Comparison of ENCODE assay signal across 23 mouse cellular contexts in the genomic region with DNA sequence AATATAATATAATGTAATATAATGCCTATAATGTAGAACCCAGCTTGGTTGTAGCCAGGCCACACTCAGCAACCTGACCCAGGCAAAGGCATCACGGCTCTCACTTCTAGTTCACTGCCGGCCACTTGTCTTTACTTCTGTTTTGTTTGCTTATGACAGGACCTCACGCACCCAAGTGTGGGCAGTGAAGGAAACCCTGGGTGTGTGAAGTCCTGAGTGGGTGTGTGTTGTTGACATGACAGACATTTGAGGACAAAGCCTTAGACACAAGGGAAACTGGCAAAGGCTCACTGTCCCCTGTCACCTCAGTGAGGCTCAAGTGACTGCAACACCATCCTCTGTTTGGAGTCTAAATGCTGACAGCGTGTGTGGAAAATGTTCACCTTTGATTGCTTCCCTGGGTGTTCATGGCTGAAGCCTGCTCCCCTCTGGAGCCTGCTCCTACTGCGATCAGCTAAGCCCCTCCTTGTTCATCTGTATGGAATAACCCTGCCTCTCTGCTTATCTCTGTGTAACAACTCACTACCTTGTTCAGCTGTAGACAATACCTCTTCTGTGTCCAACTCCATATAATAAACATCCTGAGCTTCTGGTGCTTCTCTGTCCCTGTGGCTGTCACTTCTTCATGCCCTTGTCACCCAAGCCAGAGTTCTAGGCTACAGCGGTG. TPM values are rescaled to one million over a fixed set of nuclear protein-coding genes. Genes with fewer than 3 reads are reported as not detected.
DNase-seq lines count a peak whose midpoint lies in the region; ATAC-seq and TF ChIP-seq lines count a peak whose summit lies in the region.
"Had no signal": no experiment of that assay in that cellular context is flagged by ENCODE, and none has a peak within 500 bp of the region (broad histone marks: within the 10 kb centered on the region; RNA-seq: fewer than 3 reads in every experiment).

No protein-coding gene starts in this region.

- TF ChIP-seq CTCF in lung, postnatal 0 days (IDR thresholded peaks at IDR 0.05), result no peak

- 0 out of 2 replicates have a peak, but pooled peaks have one; percentile 26 for ATAC-seq in embryonic facial prominence, embryonic 15.5 days (ENCODE audit: insufficient number of reproducible peaks, low FRiP score, low TSS enrichment, low read depth)
- no peak for ATAC-seq in heart, embryonic 14.5 days (ENCODE audit: insufficient number of reproducible peaks, insufficient read depth, low FRiP score, low read depth)
- ATAC-seq in lung, postnatal 0 days, result peak; percentile 61
- ATAC-seq: CD4-positive, CD25-positive, alpha-beta regulatory T cell, adult 4 months; forebrain, embryonic 16.5 days; hindbrain, embryonic 16.5 days; inflammation-experienced regulatory T-cells, adult 6 months had no signal

- TF ChIP-seq EP300 in lung, postnatal 0 days (IDR thresholded peaks at IDR 0.05), result no peak

- no peak for DNase-seq in embryonic facial prominence, embryonic 10.5 days (ENCODE audit: low spot score)
- no peak for DNase-seq in heart, postnatal 4 days
- no peak for DNase-seq in lung, postnatal 0 days (ENCODE audit: low spot score)
- no peak for DNase-seq in lung, postnatal 14 days
- DNase-seq in urinary bladder, postnatal 10 days (ENCODE audit: low spot score), result no peak
- DNase-seq: adrenal gland, adult 8-10 months; adrenal gland, postnatal 36 days; B cell, adult 2 months; cerebellum, adult 2 months; cerebellum, postnatal 10 days; embryo, embryonic 11 days; gastrocnemius, postnatal 25 days; heart, postnatal 36 days had no signal

- no peaks in the 10 kb centered on the region for H3K27me3 ChIP-seq in embryonic facial prominence, embryonic 15.5 days
- H3K27me3 ChIP-seq in embryonic facial prominence, embryonic 10.5 days (replicated peaks; ENCODE audit: low read depth, poor library complexity, severe bottlenecking), result no peaks in the 10 kb centered on the region
- H3K27me3 ChIP-seq in heart, embryonic 14.5 days (ENCODE audit: control insufficient read depth, insufficient read depth, low read length), result no peaks in the 10 kb centered on the region
- no peaks in the 10 kb centered on the region for H3K27me3 ChIP-seq in lung, postnatal 0 days (replicated peaks; ENCODE audit: insufficient read depth, low read length)
- H3K27me3 ChIP-seq: embryonic facial prominence, embryonic 12.5 days; forebrain, embryonic 12.5 days; hindbrain, embryonic 12.5 days had no signal

- H3K36me3 ChIP-seq in embryonic facial prominence, embryonic 15.5 days, result peaks cover 11% of the 10 kb centered on the region; the same call in 1 of the 2 replicates
- H3K36me3 ChIP-seq in embryonic facial prominence, embryonic 10.5 days (replicated peaks), result peaks cover 34% of the 10 kb centered on the region
- H3K36me3 ChIP-seq in heart, embryonic 14.5 days (ENCODE audit: control insufficient read depth, insufficient read depth, low read length), result peaks cover 11% of the 10 kb centered on the region; the same call in 1 of the 2 replicates
- H3K36me3 ChIP-seq in lung, postnatal 0 days (ENCODE audit: insufficient read depth, low read length), result no peaks in the 10 kb centered on the region

- no peak overlapping the region for H3K9ac ChIP-seq in embryonic facial prominence, embryonic 15.5 days
- 0 out of 2 replicates have a peak overlapping the region, but pooled peaks have one; percentile 3 for H3K9ac ChIP-seq in heart, embryonic 14.5 days (ENCODE audit: low read length)
- no peak overlapping the region for H3K9ac ChIP-seq in lung, postnatal 0 days (replicated peaks; ENCODE audit: low read depth)
- H3K9ac ChIP-seq: embryonic facial prominence, embryonic 12.5 days; forebrain, embryonic 12.5 days; hindbrain, embryonic 12.5 days had no signal

- no peak overlapping the region for H3K4me2 ChIP-seq in embryonic facial prominence, embryonic 15.5 days (replicated peaks)
- H3K4me2 ChIP-seq in heart, embryonic 14.5 days (ENCODE audit: low read length), result no peak overlapping the region
- H3K4me2 ChIP-seq in lung, postnatal 0 days (replicated peaks; ENCODE audit: low read depth, low read length), result no peak overlapping the region
- H3K4me2 ChIP-seq: embryonic facial prominence, embryonic 12.5 days; forebrain, embryonic 12.5 days; hindbrain, embryonic 12.5 days had no signal

- H3K27ac ChIP-seq in embryonic facial prominence, embryonic 15.5 days (replicated peaks), result no peak overlapping the region
- H3K27ac ChIP-seq in embryonic facial prominence, embryonic 10.5 days (replicated peaks), result no peak overlapping the region
- H3K27ac ChIP-seq in heart, embryonic 14.5 days (replicated peaks in 1 of 2; ENCODE audit: control insufficient read depth in 1 of 2, insufficient read depth in 1 of 2, low read depth in 2 of 2, low read length in 2 of 2), result 0 out of 4 replicates have a peak overlapping the region, but pooled peaks of 1 of the 2 experiments have one; percentile 2
- no peak overlapping the region for H3K27ac ChIP-seq in lung, postnatal 0 days (ENCODE audit: low read length)
- H3K27ac ChIP-seq: embryonic facial prominence, embryonic 12.5 days; forebrain, embryonic 12.5 days; heart, embryonic 10.5 days; hindbrain, embryonic 12.5 days had no signal

- WGBS in embryonic facial prominence, embryonic 15.5 days, result 86% methylated on average over 6 of the region's 6 CpGs
- 95% methylated on average over 6 of the region's 6 CpGs for WGBS in embryonic facial prominence, embryonic 10.5 days
- whole genome bisulfite sequencing in heart, embryonic 14.5 days, result 65% methylated on average over 6 of the region's 6 CpGs
- 57% methylated on average over 6 of the region's 6 CpGs for whole genome bisulfite sequencing in lung, postnatal 0 days

- H3K4me1 ChIP-seq in embryonic facial prominence, embryonic 15.5 days, result no peaks in the 10 kb centered on the region
- H3K4me1 ChIP-seq in embryonic facial prominence, embryonic 10.5 days, result no peaks in the 10 kb centered on the region; the same call in 1 of the 2 replicates
- peaks cover 2 to 4% of the 10 kb centered on the region in 2 experiments; a peak in 2 of 4 replicates for H3K4me1 ChIP-seq in heart, embryonic 14.5 days (ENCODE audit: control insufficient read depth in 2 of 2, insufficient read depth in 2 of 2, low read length in 2 of 2)
- no peaks in the 10 kb centered on the region for H3K4me1 ChIP-seq in lung, postnatal 0 days (ENCODE audit: insufficient read depth, low read depth, low read length)
- H3K4me1 ChIP-seq: embryonic facial prominence, embryonic 12.5 days; forebrain, embryonic 12.5 days had no signal

- no peaks in the 10 kb centered on the region for H3K9me3 ChIP-seq in embryonic facial prominence, embryonic 15.5 days (replicated peaks)
- H3K9me3 ChIP-seq in embryonic facial prominence, embryonic 10.5 days, result peaks cover 7% of the 10 kb centered on the region; the same call in 1 of the 2 replicates
- no peaks in the 10 kb centered on the region for H3K9me3 ChIP-seq in heart, embryonic 14.5 days (ENCODE audit: control insufficient read depth, low read length)
- H3K9me3 ChIP-seq in lung, postnatal 0 days (ENCODE audit: low read length), result no peaks in the 10 kb centered on the region
- H3K9me3 ChIP-seq: embryonic facial prominence, embryonic 12.5 days; forebrain, embryonic 12.5 days; heart, embryonic 10.5 days; hindbrain, embryonic 12.5 days had no signal

- H3K4me3 ChIP-seq in embryonic facial prominence, embryonic 15.5 days (replicated peaks), result no peak overlapping the region
- H3K4me3 ChIP-seq in embryonic facial prominence, embryonic 10.5 days, result no peak overlapping the region
- no peak overlapping the region for H3K4me3 ChIP-seq in heart, embryonic 14.5 days (ENCODE audit: control insufficient read depth in 1 of 2, insufficient read depth in 1 of 2, low read depth in 1 of 2, low read length in 2 of 2)
- H3K4me3 ChIP-seq in lung, postnatal 0 days (ENCODE audit: low read depth, low read length), result no peak overlapping the region
- H3K4me3 ChIP-seq: embryonic facial prominence, embryonic 12.5 days; forebrain, embryonic 12.5 days; heart, embryonic 10.5 days; hindbrain, embryonic 12.5 days had no signal

RNA-seq across cellular contexts. Expression of a gene that starts 27.7 kb away (rescaled TPM):
- polyA plus RNA-seq in embryonic facial prominence, embryonic 15.5 days (2015; fragmentation: Nextera tagmentation; extraction: Ambion mirVana), result 100 and 103 TPM in 2 replicates
- 57.9 and 60.5 TPM in 2 replicates for polyA plus RNA-seq in embryonic facial prominence, embryonic 10.5 days (2016; fragmentation: Nextera tagmentation; extraction: Ambion mirVana)
- polyA plus RNA-seq in heart, embryonic 14.5 days (2014; fragmentation: Nextera tagmentation; extraction: Ambion mirVana), result 58.1 and 60.3 TPM in 2 replicates
- 10 to 100 TPM; 31.8 to 34.4 TPM for total RNA-seq in heart, postnatal 4 days (2021)
- 57.2 and 62.0 TPM in 2 replicates for polyA plus RNA-seq in lung, postnatal 0 days (2015; fragmentation: Nextera tagmentation; extraction: Ambion mirVana)

RNA-seq across cellular contexts. Expression of a gene that starts 51.1 kb away (rescaled TPM):
- 13.9 and 15.8 TPM in 2 replicates for polyA plus RNA-seq in embryonic facial prominence, embryonic 15.5 days (2015; fragmentation: Nextera tagmentation; extraction: Ambion mirVana)
- 7.3 and 11.2 TPM in 2 replicates for polyA plus RNA-seq in embryonic facial prominence, embryonic 10.5 days (2016; fragmentation: Nextera tagmentation; extraction: Ambion mirVana)
- 32.2 TPM in 2 replicates for polyA plus RNA-seq in heart, embryonic 14.5 days (2014; fragmentation: Nextera tagmentation; extraction: Ambion mirVana)
- 10 to 100 TPM; 11.7 to 12.0 TPM for total RNA-seq in heart, postnatal 4 days (2021)
- 22.7 and 25.5 TPM in 2 replicates for polyA plus RNA-seq in lung, postnatal 0 days (2015; fragmentation: Nextera tagmentation; extraction: Ambion mirVana)
